Mouse (Mus musculus) right cerebral cortex, postnatal 4 days (tissue): Measurements from ENCODE around the gene Lmcd1.
"Not testable (repeated sequence)": the region's sequence is repeated elsewhere in the genome, so short reads cannot be mapped to it uniquely, and the experiment has no call there.

Experiments used
- DNase-seq: peaks from one replicate; pipeline ENCODE4 v3.0.0-alpha.2; 2022

Gene Lmcd1

GRCm38 (mm10) chr6:112273501-112274205, at the start of gene Lmcd1:
Gene Lmcd1, plus strand, starts transcription at chr6:112273758.
- DNase-seq = peak; percentile 51

- DNase-seq = peak; percentile 29
Observed at GRCm38 (mm10) chr6:112223877-112224632, 49.5 kb upstream of the Lmcd1 start.

GRCm38 (mm10) chr6:112236775-112237174, 36.8 kb upstream of the Lmcd1 start:
- DNase-seq = no peak

GRCm38 (mm10) chr6:112242216-112242615, 31.3 kb upstream of the Lmcd1 start:
- DNase-seq = no peak

- peak; percentile 19 for DNase-seq
Observed at GRCm38 (mm10) chr6:112245639-112246038, 27.9 kb upstream of the Lmcd1 start.

- no peak for DNase-seq
Observed at GRCm38 (mm10) chr6:112246636-112247035, 26.9 kb upstream of the Lmcd1 start.

GRCm38 (mm10) chr6:112253943-112254342, 19.6 kb upstream of the Lmcd1 start:
- not testable (repeated sequence) for DNase-seq

- DNase-seq = no peak
Observed at GRCm38 (mm10) chr6:112254967-112255366, 18.6 kb upstream of the Lmcd1 start.

- no peak for DNase-seq
Observed at GRCm38 (mm10) chr6:112255388-112256225, 18.0 kb upstream of the Lmcd1 start.

- DNase-seq = no peak
Observed at GRCm38 (mm10) chr6:112256599-112256998, 17.0 kb upstream of the Lmcd1 start.

GRCm38 (mm10) chr6:112261089-112261488, 12.5 kb upstream of the Lmcd1 start:
- no peak for DNase-seq

- no peak for DNase-seq
Observed at GRCm38 (mm10) chr6:112264321-112264720, 9.2 kb upstream of the Lmcd1 start.

GRCm38 (mm10) chr6:112266631-112267030, 6.9 kb upstream of the Lmcd1 start:
- peak; percentile 30 for DNase-seq

- DNase-seq = no peak
Observed at GRCm38 (mm10) chr6:112267661-112268357, 5.7 kb upstream of the Lmcd1 start.

GRCm38 (mm10) chr6:112274261-112275055, 900 bp downstream of the Lmcd1 start:
- DNase-seq = peak; percentile 72

GRCm38 (mm10) chr6:112275731-112276245, 2.2 kb downstream of the Lmcd1 start:
- DNase-seq = no peak

- no peak for DNase-seq
Observed at GRCm38 (mm10) chr6:112278805-112279204, 5.2 kb downstream of the Lmcd1 start.

GRCm38 (mm10) chr6:112280161-112280560, 6.6 kb downstream of the Lmcd1 start:
- no peak for DNase-seq

- DNase-seq = no peak
Observed at GRCm38 (mm10) chr6:112280945-112281344, 7.4 kb downstream of the Lmcd1 start.

GRCm38 (mm10) chr6:112281935-112282334, 8.4 kb downstream of the Lmcd1 start:
- no peak for DNase-seq

- no peak for DNase-seq
Observed at GRCm38 (mm10) chr6:112284087-112284486, 10.5 kb downstream of the Lmcd1 start.

- DNase-seq = no peak
Observed at GRCm38 (mm10) chr6:112287671-112288070, 14.1 kb downstream of the Lmcd1 start.
